Mouse (Mus musculus): ENCODE measurements at regions not wholly inside any gene's neighbourhood (a gene's known extent, or its start where the extent isn't known, plus 50 kb on each side); places are given as distances from the start of the nearest gene placed in this dataset.
"Not testable (repeated sequence)": the region's sequence is repeated elsewhere in the genome, so short reads cannot be mapped to it uniquely, and the experiment has no call there.

DNA sequence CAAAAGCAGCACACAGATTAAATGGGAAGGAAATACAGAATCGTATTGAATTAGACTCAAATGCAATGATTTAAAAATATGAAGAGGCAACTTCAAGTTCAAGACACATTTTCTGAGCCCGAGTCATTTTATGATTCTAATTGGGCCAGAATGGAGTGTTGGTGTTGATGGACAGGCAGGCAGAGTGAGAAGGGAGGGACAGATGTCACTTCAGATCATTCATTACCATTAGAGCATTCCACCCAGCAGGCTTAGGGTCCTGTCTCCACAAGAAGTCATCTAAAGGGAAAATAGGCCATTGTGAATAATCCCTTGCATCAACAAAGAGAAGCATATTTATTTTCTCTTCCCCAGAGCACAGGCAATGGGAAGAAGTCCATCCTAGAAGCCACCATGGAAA lies 365.6 kb downstream of the Tox3 start:
- TF ChIP-seq CTCF (IDR thresholded peaks at IDR 0.05; ENCODE audit: borderline replicate concordance, extremely low read depth, insufficient read depth, insufficient read length) (no peak), POLR2A (IDR thresholded peaks at IDR 0.05; ENCODE audit: borderline replicate concordance, extremely low read depth, insufficient read depth, insufficient read length, poor library complexity, severe bottlenecking) (no peak)
- no peak for DNase-seq (ENCODE audit: low read depth)

DNA sequence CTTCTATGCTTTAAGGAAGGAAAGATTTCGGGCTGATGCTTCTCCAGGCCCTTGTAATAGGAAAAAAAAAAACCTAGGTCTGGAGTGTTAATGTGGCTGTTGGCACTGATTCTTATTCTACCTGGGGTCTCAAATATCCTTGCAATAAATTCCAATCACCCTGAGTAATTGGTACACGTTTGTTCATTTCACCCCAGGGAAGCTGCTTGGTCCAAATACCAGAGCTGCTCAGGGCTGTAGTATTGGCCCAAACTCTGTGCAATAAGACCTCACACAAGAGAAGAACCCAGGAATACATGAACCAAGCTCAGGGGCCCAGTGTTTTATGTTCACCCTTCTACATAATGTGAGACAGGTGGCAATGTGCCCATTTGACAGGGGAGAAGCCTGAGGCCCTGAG lies 366.8 kb downstream of the Tox3 start:
- DNase-seq (ENCODE audit: low read depth): no peak
- no peak for TF ChIP-seq POLR2A (IDR thresholded peaks at IDR 0.05; ENCODE audit: borderline replicate concordance, extremely low read depth, insufficient read depth, insufficient read length, poor library complexity, severe bottlenecking)
- no peak for TF ChIP-seq CTCF (IDR thresholded peaks at IDR 0.05; ENCODE audit: borderline replicate concordance, extremely low read depth, insufficient read depth, insufficient read length)

DNA sequence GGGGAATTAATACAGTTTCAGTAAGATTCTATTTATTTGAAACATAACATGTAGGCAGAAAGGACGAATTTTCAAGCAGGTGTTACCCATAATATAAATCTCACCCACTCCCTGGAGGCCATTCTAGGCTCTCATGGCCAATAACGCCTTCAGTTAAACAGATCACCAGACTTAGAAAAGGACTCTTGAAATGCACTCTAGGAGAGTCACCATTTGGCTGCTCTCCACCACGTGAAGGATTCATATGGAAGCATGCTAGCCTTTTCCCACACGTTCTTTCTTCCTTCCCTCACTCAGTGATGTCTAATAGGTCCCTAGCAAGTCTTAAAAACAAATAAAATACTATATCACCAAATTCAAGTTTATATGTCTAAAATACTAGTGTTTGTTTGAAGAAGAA lies 367.7 kb downstream of the Tox3 start:
- DNase-seq (ENCODE audit: low read depth): no peak
- TF ChIP-seq POLR2A (IDR thresholded peaks at IDR 0.05; ENCODE audit: borderline replicate concordance, extremely low read depth, insufficient read depth, insufficient read length, poor library complexity, severe bottlenecking): no peak

DNA sequence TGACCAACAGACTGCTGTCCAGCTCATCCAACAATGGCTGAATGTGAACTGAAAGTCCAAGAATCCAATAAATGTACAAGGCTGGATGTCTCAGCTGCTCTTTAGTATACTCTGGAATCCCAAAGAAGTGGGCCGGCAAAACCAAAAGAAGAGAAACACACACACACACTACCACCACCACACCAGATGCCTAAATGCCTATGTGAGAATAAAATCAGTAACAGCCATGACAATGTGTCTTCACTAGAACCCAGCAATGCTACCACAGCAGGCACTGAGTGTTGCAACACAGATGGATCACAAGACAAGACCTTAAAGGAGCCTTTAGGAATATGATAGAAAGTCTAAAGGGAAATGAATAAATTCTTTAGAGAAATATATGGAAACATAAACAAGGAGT lies 385.3 kb downstream of the Tox3 start:
- TF ChIP-seq CTCF (IDR thresholded peaks at IDR 0.05; ENCODE audit: borderline replicate concordance, extremely low read depth, insufficient read depth, insufficient read length) (no peak), POLR2A (IDR thresholded peaks at IDR 0.05; ENCODE audit: borderline replicate concordance, extremely low read depth, insufficient read depth, insufficient read length, poor library complexity, severe bottlenecking) (no peak)
- DNase-seq (ENCODE audit: low read depth): no peak

DNA sequence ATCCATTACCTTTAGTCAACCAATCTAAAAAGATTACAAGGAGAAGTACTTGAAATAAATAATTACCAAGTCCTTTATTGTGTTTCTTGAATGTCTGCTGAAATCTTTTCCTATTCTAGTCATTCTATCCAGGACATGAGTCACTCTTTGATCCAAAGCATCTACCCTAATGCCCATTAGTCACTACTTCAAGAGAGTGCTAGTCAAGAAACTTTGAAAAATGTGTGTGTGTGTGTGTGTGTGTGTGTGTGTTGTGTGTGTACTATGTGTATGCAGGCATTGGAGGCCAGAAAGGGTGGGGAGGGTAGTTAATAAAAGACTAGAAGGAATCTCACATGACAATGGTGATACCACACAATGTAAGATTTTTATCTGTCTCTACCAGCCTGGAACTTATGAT lies 390.7 kb downstream of the Tox3 start:
- no peak for TF ChIP-seq POLR2A (IDR thresholded peaks at IDR 0.05; ENCODE audit: borderline replicate concordance, extremely low read depth, insufficient read depth, insufficient read length, poor library complexity, severe bottlenecking)
- no peak for TF ChIP-seq CTCF (IDR thresholded peaks at IDR 0.05; ENCODE audit: borderline replicate concordance, extremely low read depth, insufficient read depth, insufficient read length)
- DNase-seq (ENCODE audit: low read depth): no peak

DNA sequence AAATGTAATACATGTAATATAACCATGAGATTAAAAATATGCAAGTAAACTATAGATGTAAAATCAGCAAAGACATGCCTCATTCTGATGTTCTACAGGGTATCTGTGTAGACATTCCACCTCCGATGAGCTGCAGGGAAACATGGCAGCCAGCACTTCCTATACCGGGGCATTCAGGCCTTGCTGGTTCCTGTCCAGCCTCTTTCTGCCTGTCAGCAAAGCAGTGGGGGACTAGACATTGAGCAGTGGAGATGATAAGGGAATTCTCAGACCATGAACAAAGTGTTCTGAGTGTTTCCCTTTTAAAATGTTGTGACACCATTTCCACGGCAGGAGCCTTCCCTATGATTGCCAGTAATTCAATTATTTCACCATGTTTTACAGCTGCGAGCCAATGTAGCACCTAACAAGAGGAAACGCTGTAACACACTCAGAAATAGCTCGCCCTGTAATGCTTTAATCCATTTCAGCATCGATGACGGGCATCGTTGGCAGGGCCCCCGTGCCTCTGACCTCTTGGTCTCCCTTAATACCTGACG lies 391.6 kb downstream of the Tox3 start:
- DNase-seq (ENCODE audit: low read depth): peak; percentile 44
- TF ChIP-seq POLR2A (IDR thresholded peaks at IDR 0.05; ENCODE audit: borderline replicate concordance, extremely low read depth, insufficient read depth, insufficient read length, poor library complexity, severe bottlenecking) (no peak), CTCF (IDR thresholded peaks at IDR 0.05; ENCODE audit: borderline replicate concordance, extremely low read depth, insufficient read depth, insufficient read length) (no peak)

DNA sequence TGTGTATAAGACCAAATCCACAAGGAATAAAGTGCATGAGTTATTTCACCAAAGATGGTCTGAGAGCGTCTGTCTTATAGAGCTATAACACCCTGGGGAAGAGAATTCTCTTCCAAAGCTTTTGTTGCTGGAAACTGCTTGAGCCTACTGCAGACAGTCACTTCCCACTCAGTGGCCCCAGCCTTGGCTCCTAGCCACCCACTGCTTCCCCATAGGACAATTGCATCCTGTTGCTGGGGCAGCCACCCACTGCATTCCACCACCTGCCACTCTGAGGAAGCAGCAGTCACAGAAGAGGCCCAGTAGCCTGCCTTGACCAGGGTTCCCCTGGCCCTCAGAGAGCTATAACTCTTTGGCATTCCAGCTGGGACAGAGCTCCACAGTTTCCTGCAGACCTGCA lies 409.3 kb downstream of the Tox3 start:
- no peak for TF ChIP-seq POLR2A (IDR thresholded peaks at IDR 0.05; ENCODE audit: borderline replicate concordance, extremely low read depth, insufficient read depth, insufficient read length, poor library complexity, severe bottlenecking)
- TF ChIP-seq CTCF (IDR thresholded peaks at IDR 0.05; ENCODE audit: borderline replicate concordance, extremely low read depth, insufficient read depth, insufficient read length): no peak
- DNase-seq (ENCODE audit: low read depth): peak; percentile 21

DNA sequence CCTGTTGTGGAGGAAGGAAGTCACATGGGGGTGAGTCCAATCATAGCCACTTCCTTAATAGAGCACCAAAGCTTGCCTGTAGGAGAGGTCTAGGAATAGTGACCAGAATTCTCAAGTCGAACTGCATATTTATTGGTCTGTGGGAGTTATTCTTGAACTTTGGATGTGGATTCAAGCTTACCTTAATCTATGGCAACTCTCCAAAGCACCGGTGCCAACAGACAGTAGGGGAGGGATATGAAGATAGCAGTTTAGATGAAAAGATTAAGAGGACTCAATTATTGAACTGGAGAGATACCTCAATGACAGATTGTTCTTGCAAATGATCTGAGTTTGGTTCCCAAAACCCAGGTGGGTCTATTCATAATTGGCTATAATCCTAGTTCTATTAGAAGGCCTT lies 413.6 kb downstream of the Tox3 start:
- DNase-seq (ENCODE audit: low read depth): no peak

DNA sequence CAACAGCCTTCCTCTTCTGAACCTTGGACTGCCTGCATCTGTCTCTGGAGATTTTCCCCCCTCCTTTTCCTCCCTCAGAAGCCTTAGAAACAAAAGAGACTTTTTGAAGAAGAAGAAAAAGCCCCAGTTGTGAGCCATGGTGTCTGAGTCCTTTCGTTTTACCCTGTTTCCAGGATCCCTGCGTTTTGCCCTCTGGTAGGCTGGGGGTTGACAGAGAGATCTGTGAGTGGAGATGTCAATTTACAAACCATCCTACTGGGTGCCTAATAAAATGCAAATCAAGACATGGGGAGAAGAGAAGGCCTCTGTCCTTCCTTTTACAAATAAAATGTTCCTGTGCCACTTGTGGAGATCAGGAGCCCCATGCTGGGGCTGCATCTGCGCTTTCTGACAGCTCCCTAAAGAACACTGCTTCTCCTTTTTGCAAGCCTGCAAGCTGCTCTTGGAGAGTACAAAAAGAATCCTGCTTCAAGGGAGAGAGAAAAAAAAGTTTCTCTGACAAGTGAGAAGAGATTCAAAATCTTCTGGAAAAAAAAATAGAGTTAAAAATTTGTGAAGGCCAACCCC lies 421.4 kb downstream of the Tox3 start:
- DNase-seq (ENCODE audit: low read depth): peak; percentile 82

More for the DNA sequence above, 413.6 kb downstream of the Tox3 start:
- TF ChIP-seq CTCF (IDR thresholded peaks at IDR 0.05; ENCODE audit: borderline replicate concordance, extremely low read depth, insufficient read depth, insufficient read length) (no peak), POLR2A (IDR thresholded peaks at IDR 0.05; ENCODE audit: borderline replicate concordance, extremely low read depth, insufficient read depth, insufficient read length, poor library complexity, severe bottlenecking) (no peak)

DNA sequence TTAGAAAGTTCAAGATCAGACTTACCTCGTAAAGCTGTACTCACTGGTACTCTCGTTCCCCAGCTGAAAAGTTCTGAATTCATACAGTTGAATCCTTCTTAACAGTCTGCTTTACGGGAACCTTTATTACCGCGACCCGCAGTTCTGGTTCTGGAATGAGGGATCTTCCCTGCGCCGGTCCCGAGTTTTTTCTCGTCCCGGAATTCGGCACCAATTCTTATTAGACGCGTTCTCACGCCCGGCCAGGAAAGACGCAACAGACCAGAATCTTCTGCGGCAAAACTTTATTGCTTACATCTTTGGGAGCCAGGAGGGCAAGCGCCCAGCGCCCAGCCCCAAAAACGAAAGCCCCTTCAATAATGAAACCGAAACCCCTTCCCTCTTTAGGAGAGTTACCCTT lies 423.4 kb downstream of the Tox3 start:
- DNase-seq (ENCODE audit: low read depth): not testable (repeated sequence)

More for the DNA sequence above, 421.4 kb downstream of the Tox3 start:
- TF ChIP-seq POLR2A (IDR thresholded peaks at IDR 0.05; ENCODE audit: borderline replicate concordance, extremely low read depth, insufficient read depth, insufficient read length, poor library complexity, severe bottlenecking) (no peak), CTCF (IDR thresholded peaks at IDR 0.05; ENCODE audit: borderline replicate concordance, extremely low read depth, insufficient read depth, insufficient read length) (no peak)

DNA sequence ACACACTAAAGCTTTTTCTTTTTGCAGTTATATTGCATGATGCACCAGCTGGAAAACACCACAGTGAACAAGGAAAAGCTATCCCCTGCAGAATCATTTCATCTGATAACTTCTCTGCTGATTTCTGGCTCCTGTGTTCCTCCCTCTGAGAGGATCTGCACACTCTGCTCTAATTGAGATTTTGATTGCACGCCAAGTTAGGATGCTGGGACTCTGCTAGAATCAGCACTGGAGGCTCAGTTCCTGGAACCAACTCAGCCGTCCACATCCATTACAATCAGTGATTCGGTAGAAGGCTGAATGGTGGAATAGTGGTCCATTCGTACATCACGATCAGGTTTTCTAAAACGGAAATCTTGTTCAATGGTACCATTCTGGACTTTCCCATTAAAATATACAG lies 434.1 kb downstream of the Tox3 start:
- peak; percentile 13 for DNase-seq (ENCODE audit: low read depth)
- TF ChIP-seq CTCF (IDR thresholded peaks at IDR 0.05; ENCODE audit: borderline replicate concordance, extremely low read depth, insufficient read depth, insufficient read length) (no peak), POLR2A (IDR thresholded peaks at IDR 0.05; ENCODE audit: borderline replicate concordance, extremely low read depth, insufficient read depth, insufficient read length, poor library complexity, severe bottlenecking) (no peak)

DNA sequence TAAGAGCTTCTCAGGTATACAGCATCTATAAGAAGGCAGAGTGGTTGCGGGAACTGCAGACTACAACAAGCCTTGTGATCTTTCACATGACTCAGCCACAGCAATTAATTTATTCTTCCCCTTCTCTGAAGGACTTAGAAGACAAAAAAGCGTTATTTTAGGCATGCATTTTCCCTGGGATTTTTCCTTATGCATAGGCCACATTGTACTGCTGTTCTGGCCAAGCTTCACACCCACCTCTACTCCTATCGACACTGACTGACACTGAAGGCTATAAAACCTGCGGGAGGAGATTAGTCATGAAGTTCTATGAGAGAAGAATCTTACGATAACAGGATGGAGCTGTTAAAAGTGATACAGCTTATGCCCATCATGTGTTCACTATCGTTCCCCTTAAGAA lies 441.9 kb downstream of the Tox3 start:
- TF ChIP-seq CTCF (IDR thresholded peaks at IDR 0.05; ENCODE audit: borderline replicate concordance, extremely low read depth, insufficient read depth, insufficient read length) (no peak), POLR2A (IDR thresholded peaks at IDR 0.05; ENCODE audit: borderline replicate concordance, extremely low read depth, insufficient read depth, insufficient read length, poor library complexity, severe bottlenecking) (no peak)
- DNase-seq (ENCODE audit: low read depth): peak; percentile 42

DNA sequence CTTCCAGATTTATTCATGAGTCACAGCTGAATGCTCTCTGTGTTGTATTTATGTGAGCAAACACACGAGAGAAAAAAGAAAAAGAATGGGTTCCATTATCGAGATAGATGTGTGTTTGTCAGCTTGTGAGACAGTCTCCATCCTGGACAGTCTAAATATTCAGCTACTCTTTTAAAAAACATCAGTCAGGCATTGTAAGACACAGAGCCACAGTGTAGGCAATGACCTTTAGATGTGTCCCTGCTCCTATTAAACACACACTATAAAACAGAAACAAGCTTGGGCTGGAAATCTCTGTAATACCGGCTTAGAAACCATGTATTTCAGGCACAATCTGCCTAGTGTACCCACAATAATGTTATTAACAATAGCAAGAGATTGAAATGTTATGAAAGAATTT lies 442.6 kb downstream of the Tox3 start:
- no peak for TF ChIP-seq POLR2A (IDR thresholded peaks at IDR 0.05; ENCODE audit: borderline replicate concordance, extremely low read depth, insufficient read depth, insufficient read length, poor library complexity, severe bottlenecking)
- TF ChIP-seq CTCF (IDR thresholded peaks at IDR 0.05; ENCODE audit: borderline replicate concordance, extremely low read depth, insufficient read depth, insufficient read length): no peak

More for the DNA sequence above, 442.6 kb downstream of the Tox3 start:
- DNase-seq (ENCODE audit: low read depth): peak; percentile 58
